Mouse (Mus musculus): ENCODE data around the gene Qrich2.
"Not testable (repeated sequence)": the region's sequence is repeated elsewhere in the genome, so short reads cannot be mapped to it uniquely, and the experiment has no call there.

The Qrich2 gene

GRCm38 (mm10) chr11:116428872-116429859 is 36.9 kb downstream of the Qrich2 start:
- no peak for DNase-seq

DNA sequence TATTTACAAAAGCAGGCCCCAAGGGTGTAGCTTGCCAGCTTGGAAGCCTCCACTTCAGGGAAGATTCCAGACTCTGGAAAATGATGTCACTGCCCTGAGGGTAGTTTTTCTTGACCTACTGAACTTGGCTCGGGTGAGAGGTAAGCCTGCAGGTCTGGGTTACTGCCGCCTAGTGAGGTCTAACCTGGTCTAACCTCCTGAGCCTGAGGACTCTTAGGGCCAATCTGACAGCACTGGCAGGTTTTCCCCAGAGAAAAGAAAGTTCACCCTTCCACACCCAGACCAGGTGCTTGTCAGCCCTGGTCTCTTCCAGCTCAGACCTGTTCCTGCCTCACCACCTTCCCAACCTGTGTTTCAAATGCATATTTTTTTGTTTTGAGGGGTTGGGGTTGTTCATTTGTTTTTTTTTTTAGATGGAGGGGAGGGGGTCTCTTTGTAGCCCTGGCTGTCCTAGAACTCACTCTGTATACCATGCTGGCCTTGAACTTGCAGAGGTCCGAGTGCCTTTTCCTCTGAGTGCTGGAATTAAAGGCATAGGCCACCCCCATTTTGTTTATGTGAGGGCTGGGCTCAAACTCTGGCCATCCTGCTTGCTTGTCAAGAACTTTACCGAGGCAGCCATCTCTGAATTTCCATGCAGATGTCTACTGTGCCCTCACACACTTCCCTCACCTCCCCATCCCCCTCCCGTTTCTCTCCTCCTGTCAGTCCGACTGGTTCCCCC is 39.0 kb downstream of the Qrich2 start:
- DNase-seq, result no peak

GRCm38 (mm10) chr11:116426328-116426727 is 39.7 kb downstream of the Qrich2 start:
- not testable (repeated sequence) for DNase-seq

- no peak for DNase-seq
Observed at GRCm38 (mm10) chr11:116424621-116425407, 41.2 kb downstream of the Qrich2 start.

DNA sequence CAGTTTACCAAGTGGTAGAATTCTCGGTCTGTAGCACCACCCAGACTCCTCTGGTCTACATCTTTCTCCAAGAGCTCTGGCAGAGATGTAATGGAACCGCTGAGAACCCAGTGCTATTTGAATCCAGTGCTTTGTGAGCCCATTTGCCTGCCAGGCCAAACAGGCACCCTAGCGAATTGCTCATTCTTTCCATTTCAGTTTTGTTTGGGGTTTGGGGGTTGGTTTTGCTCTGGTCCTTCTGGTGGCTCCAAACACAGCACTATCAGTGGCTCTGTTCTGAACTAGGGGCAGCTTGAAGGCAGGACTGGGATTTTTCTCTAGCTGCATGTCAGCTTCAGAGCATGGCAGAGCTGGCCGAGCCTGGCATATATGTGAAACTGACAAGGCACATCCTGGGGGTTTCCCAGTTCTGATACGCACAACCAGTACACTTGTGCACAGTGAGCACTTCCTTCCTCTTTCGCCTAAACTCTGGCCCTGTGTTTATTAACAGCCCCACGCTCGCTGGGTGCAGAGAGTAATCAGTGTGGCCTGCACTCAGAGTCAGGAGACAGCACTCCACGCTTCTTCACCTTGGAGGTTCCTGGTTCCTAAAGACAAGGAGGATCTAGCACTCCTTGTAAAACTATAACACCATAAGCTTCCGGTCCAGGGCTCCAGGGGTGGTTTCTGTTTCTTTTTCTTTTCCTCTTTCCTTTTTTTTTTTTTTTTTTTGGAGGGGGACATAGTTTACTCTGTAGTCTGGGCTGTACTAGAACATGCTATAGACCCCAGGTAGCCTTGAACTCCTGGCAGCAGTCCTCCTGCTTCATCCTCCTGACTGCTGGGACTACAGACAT is 42.0 kb downstream of the Qrich2 start:
- no peak for DNase-seq

DNA sequence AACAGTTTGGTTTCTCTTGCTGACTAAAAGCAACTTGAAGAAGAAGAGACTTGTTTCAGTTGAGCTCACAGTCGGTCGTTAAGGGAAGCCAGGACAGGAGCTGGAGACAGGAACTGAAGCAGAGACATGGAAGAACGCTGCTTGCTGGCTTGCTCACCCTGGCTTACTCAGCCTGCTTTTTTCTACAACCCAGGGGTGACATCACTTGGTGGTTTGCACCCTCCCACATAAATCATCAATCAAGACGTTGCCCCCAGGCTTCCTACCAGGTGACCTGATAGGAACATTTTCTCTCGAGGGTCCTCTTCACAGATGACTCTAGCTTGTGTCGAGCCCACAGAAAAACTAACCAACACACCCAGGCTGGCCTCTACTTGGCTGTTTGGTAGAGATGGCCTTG is 42.8 kb downstream of the Qrich2 start:
- no peak for DNase-seq

DNA sequence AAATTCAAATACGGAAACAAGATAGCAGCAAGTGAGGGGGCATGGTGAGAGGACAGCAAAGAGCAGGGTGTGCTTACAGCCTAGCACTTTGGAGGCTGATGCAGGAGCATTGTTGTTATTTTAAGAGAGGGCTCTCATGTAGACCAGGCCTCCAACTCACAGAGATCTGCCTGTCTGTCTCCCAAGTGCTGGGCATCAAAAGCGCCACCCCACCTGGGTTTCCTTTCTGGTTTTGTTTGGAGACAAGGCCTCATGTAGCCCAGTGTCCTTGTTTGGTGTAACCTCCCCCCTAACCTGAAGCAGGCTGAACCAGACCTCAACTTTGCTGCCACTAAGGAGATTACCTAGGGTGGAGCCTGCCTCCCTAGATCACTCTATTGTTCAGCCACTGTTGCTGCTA is 43.5 kb downstream of the Qrich2 start:
- no peak for DNase-seq

DNA sequence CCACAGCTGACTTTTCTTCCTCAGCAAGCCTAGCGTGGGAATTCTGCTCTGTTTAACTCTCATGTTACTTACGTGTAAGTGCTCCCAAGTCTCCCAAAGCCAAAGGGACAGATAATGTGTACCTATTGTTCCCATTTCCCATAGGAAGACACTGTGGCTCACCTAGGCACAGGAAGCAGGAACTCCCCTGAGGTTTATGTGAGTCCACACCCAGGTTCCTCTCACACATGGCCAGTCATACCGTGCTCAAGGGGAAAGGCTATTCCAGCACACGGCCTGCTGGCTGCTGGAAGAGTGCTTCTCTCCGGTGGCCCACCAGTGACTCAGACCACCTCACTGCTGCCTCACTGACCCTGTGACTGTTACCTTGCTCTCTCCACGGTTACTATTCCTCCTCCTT is 44.9 kb downstream of the Qrich2 start:
- DNase-seq, result no peak

GRCm38 (mm10) chr11:116418841-116419462 is 47.1 kb downstream of the Qrich2 start:
- no peak for DNase-seq

GRCm38 (mm10) chr11:116418194-116418840 is 47.7 kb downstream of the Qrich2 start:
- peak; percentile 61 for DNase-seq

- no peak for DNase-seq
Observed at GRCm38 (mm10) chr11:116417054-116417453, 49.0 kb downstream of the Qrich2 start.

DNA sequence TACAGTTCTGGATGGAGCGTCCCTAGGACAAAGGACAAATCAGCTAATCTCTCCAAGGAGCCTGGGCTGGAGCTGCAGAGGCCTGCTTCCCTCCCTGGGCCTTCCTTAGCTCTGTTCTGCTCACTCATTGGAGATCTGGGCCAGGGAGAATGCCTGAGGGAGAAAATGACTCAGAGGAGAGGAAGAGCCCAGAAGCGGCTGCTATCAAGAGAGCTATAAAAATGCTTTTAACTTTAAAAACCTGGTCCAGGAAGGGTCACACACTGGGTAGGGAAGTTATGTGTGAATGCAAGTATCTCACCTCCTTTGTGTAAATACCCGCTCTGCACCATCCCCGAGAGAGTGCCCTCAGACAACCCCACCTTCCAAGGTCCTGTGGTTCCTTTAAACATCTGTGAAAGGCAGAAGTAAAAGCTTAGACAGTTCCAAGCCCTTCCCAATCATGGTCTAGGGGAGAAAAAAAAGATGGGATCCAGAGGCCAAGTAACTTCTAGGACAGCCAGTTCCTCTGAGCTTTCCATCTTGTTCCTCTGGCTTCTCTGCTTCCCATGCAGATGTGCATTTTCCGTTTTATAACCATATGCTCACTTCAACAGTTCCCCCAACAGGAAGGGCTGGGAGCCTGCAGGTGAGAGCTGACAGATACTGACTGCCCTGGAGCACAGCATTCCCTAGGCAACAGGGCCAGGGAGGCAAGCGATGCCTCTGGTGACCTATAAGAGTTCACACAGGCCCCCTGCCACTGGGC is 49.7 kb downstream of the Qrich2 start:
- DNase-seq, result no peak

DNA sequence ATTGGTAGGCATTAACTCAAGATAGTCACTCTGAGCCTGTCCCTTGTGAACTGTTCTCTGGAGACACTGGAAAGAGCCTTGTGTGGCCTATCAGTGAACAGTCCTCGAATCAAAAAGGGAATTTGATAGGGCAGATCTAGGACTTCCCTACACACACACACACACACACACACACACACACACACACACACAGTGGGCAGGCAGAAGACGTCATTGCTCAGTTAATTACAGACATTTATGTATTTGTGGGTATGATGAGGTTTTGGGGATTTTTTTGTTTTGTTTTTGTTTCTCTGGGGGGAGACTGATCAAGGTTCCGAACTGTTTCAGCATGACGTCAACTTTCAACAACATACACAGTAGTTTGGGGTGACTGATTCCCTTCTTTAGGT is 52.4 kb downstream of the Qrich2 start:
- DNase-seq, result no peak

DNA sequence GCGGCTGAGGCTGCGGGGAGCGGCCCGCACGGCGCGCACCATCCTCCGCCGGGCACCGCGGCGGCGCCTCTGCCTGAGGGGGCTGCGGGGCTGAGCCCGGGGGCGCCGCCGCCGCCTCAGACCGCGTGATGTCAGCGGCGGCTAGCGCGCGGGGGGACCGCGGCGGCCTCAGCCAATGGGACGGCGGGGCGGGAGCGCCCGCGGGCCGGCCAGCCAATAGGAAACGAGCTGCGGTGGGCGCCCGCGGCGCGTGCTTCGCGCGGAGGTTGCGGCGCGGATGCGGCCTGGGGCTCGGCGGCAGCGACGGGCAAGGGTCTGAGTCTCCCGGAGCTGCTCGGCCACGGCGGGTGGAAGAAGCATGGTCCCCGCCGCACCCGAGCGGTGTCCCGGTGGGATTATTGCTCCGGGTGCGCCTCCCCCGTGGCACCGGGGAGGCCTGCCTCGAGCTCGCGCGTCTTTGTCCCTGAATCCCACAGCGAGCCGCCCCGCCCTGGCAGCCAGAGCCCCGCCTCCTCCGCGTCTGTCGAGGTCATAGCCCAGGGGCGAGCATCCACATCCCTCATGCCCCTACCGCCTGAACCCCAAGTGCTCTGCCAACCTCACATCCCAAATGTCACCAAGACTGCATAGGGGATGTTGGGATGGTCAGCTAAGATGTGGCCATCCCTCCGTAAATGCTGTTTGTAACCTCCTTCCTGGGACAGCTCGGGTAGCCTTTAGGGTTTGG is 53.0 kb downstream of the Qrich2 start, which contains the start of gene Rnf157:
Rnf157 (minus strand) TSS at position 129 of the 727 bp plus-strand sequence.
- peak; percentile 90 for DNase-seq

DNA sequence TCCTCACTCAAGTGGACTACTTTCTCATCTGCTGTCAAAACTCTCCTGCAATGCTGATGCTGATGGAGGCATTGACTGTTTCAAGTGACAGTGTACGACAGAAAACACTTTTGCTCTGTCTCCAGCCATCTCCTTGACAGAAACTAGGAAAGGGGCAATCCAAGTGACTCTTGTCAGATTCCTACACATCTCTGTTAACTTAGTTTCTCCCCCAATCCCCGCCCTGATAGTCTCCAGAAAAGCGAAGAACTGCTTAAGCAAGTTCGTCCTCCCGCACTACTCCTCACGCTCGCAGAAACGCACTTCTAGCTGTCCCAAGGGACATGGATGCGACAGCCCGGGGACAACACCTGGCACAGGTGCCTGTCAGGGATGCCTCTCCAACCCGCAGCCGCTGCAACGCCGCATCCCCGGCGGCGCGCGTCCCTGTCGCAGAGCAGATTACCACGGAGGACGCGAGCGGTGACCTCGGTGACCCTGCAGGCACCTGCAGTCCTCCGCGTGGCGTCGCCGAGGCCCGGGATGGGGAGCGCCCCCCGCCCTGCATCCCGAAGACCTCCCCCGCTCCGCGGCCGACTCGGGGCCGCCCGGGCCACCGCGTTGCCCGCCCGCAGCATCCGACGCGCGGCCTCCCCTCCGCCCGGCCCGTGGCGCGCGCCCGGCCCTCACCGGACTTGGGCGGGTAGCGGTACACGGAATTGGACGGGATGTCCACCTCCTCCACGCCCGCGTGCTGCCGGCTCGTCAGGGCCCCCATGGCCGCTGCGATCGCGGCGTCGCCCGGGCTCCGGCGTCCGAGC is 53.8 kb downstream of the Qrich2 start:
- DNase-seq, result peak; percentile 58

DNA sequence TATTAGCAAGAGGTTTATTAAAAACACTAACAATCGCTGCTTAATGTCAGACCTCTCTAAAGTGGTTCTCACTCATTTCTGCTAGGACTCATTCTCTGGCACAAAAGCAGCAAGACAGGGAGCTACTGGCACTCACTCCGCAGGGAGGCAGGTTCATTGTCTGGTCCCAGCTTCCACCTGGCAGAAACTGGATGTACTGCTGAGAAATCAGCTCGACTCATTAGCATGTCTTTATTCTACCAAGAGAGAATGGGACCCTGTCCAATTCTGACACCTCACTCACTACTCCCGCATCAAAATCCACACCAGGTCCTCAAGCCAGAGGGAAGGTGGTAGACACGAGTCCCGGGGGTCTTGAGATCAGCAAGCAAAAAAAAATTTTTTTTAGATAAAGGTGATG is 54.5 kb downstream of the Qrich2 start:
- no peak for DNase-seq

DNA sequence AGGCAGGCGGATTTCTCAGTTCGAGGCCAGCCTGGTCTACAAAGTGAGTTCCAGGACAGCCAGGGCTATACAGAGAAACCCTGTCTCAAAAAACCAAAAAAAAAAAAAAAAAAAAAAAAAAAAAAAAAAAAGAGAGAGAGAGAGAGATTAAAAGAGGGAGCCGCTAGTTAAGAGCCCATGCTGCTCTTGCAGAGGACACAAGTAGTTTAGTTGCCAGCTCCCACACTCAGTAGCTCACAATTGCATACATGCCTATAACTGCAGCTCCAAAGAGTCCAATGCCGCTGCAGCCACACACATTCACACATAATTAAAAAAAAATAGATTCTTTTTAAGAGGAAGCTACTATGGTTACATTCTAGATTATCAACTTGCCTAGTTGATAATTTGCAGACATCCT is 55.6 kb downstream of the Qrich2 start:
- DNase-seq, result not testable (repeated sequence)

- DNase-seq, result no peak
Observed at GRCm38 (mm10) chr11:116409008-116409407, 57.0 kb downstream of the Qrich2 start.
